Mouse (Mus musculus) hindbrain, embryonic 16.5 days (tissue): ENCODE data around the gene Gm16181. TPM values are rescaled to one million over a fixed set of nuclear protein-coding genes. Genes with fewer than 3 reads are reported as not detected.

Experiments
- ATAC-seq: fragments of 200-750 bp; cut with Nextera tagmentation; 2 replicates; pipeline ENCODE4 v1.8.0; 2017; ENCODE audit warnings: moderate TSS enrichment, moderate library complexity
- H3K27ac ChIP-seq: fragments of 300-500 bp; sonication (generic); 2 replicates; pipeline ENCODE4 v1.5.1; 2014; ENCODE audit warnings: low read depth, mild to moderate bottlenecking, control low read depth, low read length, moderate library complexity
- H3K27me3 ChIP-seq: fragments of 300-500 bp; sonication (generic); replicated peaks from 2 replicates; pipeline ENCODE4 v1.6.1; 2014; ENCODE audit warnings: low read length; ENCODE audit not compliant: control insufficient read depth, insufficient read depth
- H3K36me3 ChIP-seq: fragments of 300-500 bp; sonication (generic); 2 replicates; pipeline ENCODE4 v1.6.1; 2014; ENCODE audit warnings: mild to moderate bottlenecking, low read length, moderate library complexity, mixed read lengths; ENCODE audit not compliant: control insufficient read depth, insufficient read depth
- H3K4me1 ChIP-seq: fragments of 300-500 bp; sonication (generic); 2 replicates; pipeline ENCODE4 v1.6.1; 2014; ENCODE audit warnings: low read depth, low read length; ENCODE audit not compliant: control insufficient read depth, insufficient read depth
- H3K4me2 ChIP-seq: fragments of 300-500 bp; sonication (generic); 2 replicates; pipeline ENCODE4 v1.6.1; 2014; ENCODE audit warnings: mild to moderate bottlenecking, low read length, control low read depth, moderate library complexity
- H3K4me3 ChIP-seq: fragments of 300-500 bp; sonication (generic); 2 replicates; pipeline ENCODE4 v1.5.1; 2014; ENCODE audit warnings: mild to moderate bottlenecking, low read length, control low read depth, moderate library complexity
- H3K9ac ChIP-seq: fragments of 300-500 bp; sonication (generic); 2 replicates; pipeline ENCODE4 v1.6.1; 2014; ENCODE audit warnings: low read depth, mild to moderate bottlenecking, control low read depth, low read length, moderate library complexity
- H3K9me3 ChIP-seq: fragments of 300-500 bp; sonication (generic); 2 replicates; pipeline ENCODE4 v1.6.1; 2014; ENCODE audit warnings: mild to moderate bottlenecking, low read length, moderate library complexity; ENCODE audit not compliant: control insufficient read depth
- WGBS: fragments of 180-500 bp; shearing (Covaris S2); extraction: QIAGEN DNeasy Blood & Tissue Kit; methylation state at CpG from one replicate; pipeline ENCODE4 v1.1.7; 2014; 5-methylcytosine and 5-hydroxymethylcytosine counted together
- polyA plus RNA-seq: library from polyadenylated mRNA; unstranded; fragments of >200 nt; fragmentation: Nextera tagmentation; extraction: Ambion mirVana; gene quantifications from 2 replicates; pipeline ENCODE4 v1.2.1, GENCODE M21; 2015

Gene Gm16181
- polyA plus RNA-seq, 1 experiment from 2014 or later: 0.45 TPM

GRCm38 (mm10) chr17:35250348-35251120 is 29.9 kb downstream of the Gm16181 start:
- Histone ChIP-seq H3K36me3 (peaks cover 78% of the 10 kb centered on the region), H3K27me3 (no peaks in the 10 kb centered on the region), H3K27ac (no peak overlapping the region), H3K9me3 (no peaks in the 10 kb centered on the region), H3K4me1 (peaks cover 10% of the 10 kb centered on the region), H3K9ac (no peak overlapping the region; the same call in none of the 2 replicates), H3K4me3 (no peak overlapping the region), H3K4me2 (no peak overlapping the region)
- no peak for ATAC-seq
- 88% methylated on average over 3 of the region's 3 CpGs for WGBS

GRCm38 (mm10) chr17:35251162-35251719 is 30.6 kb downstream of the Gm16181 start:
- no peak overlapping the region for H3K4me2 ChIP-seq
- 80% methylated on average over 15 of the region's 15 CpGs for WGBS
- ATAC-seq: no peak

GRCm38 (mm10) chr17:35251981-35252380 is 31.3 kb downstream of the Gm16181 start:
- H3K9ac ChIP-seq: no peak overlapping the region
- H3K27me3 ChIP-seq: no peaks in the 10 kb centered on the region
- no peaks in the 10 kb centered on the region; the same call in 1 of the 2 replicates for H3K4me1 ChIP-seq
- no peak for ATAC-seq
- peaks cover 66% of the 10 kb centered on the region for H3K36me3 ChIP-seq
- no peak overlapping the region for H3K4me3 ChIP-seq
- H3K4me2 ChIP-seq: no peak overlapping the region
- no peaks in the 10 kb centered on the region for H3K9me3 ChIP-seq
- no peak overlapping the region for H3K27ac ChIP-seq
- 87% methylated on average over 5 of the region's 5 CpGs for WGBS

More at GRCm38 (mm10) chr17:35251162-35251719, 30.6 kb downstream of the Gm16181 start:
- Histone ChIP-seq H3K4me1 (peaks cover 4% of the 10 kb centered on the region), H3K9me3 (no peaks in the 10 kb centered on the region), H3K4me3 (no peak overlapping the region), H3K27ac (no peak overlapping the region), H3K9ac (no peak overlapping the region), H3K27me3 (no peaks in the 10 kb centered on the region), H3K36me3 (peaks cover 73% of the 10 kb centered on the region)

GRCm38 (mm10) chr17:35252619-35253292 is 32.1 kb downstream of the Gm16181 start:
- Histone ChIP-seq H3K9me3 (no peaks in the 10 kb centered on the region), H3K4me1 (no peaks in the 10 kb centered on the region; the same call in 1 of the 2 replicates), H3K4me2 (no peak overlapping the region), H3K27ac (no peak overlapping the region), H3K4me3 (no peak overlapping the region), H3K27me3 (no peaks in the 10 kb centered on the region), H3K9ac (no peak overlapping the region), H3K36me3 (peaks cover 58% of the 10 kb centered on the region)
- no peak for ATAC-seq
- 84% methylated on average over 18 of the region's 18 CpGs for WGBS

GRCm38 (mm10) chr17:35253293-35254093 is 32.9 kb downstream of the Gm16181 start:
- H3K27ac ChIP-seq: no peak overlapping the region
- no peaks in the 10 kb centered on the region for H3K27me3 ChIP-seq
- H3K4me3 ChIP-seq: no peak overlapping the region
- no peak overlapping the region for H3K4me2 ChIP-seq
- H3K9ac ChIP-seq: no peak overlapping the region
- H3K4me1 ChIP-seq: no peaks in the 10 kb centered on the region; the same call in 1 of the 2 replicates
- H3K9me3 ChIP-seq: no peaks in the 10 kb centered on the region
- no peak; the same call in 1 of the 2 replicates for ATAC-seq
- WGBS: 89% methylated on average over 31 of the region's 32 CpGs
- H3K36me3 ChIP-seq: peaks cover 53% of the 10 kb centered on the region

- Histone ChIP-seq H3K4me3 (no peak overlapping the region), H3K4me2 (no peak overlapping the region), H3K4me1 (no peaks in the 10 kb centered on the region; the same call in 1 of the 2 replicates), H3K27ac (no peak overlapping the region), H3K27me3 (no peaks in the 10 kb centered on the region), H3K9me3 (no peaks in the 10 kb centered on the region), H3K9ac (no peak overlapping the region), H3K36me3 (peaks cover 43% of the 10 kb centered on the region)
- 57% methylated on average over 11 of the region's 11 CpGs for WGBS
- peak; percentile 12 for ATAC-seq
These were observed 33.8 kb downstream of the Gm16181 start for GRCm38 (mm10) chr17:35254241-35255098.

GRCm38 (mm10) chr17:35255301-35255700 is 34.7 kb downstream of the Gm16181 start:
- Histone ChIP-seq H3K27me3 (no peaks in the 10 kb centered on the region), H3K9me3 (no peaks in the 10 kb centered on the region), H3K4me1 (no peaks in the 10 kb centered on the region; the same call in 1 of the 2 replicates), H3K36me3 (peaks cover 35% of the 10 kb centered on the region), H3K9ac (no peak overlapping the region), H3K4me2 (no peak overlapping the region), H3K27ac (no peak overlapping the region), H3K4me3 (no peak overlapping the region)
- 79% methylated on average over 3 of the region's 3 CpGs for WGBS
- no peak for ATAC-seq

- Histone ChIP-seq H3K36me3 (peaks cover 31% of the 10 kb centered on the region), H3K9me3 (no peaks in the 10 kb centered on the region), H3K9ac (no peak overlapping the region), H3K4me1 (no peaks in the 10 kb centered on the region; the same call in 1 of the 2 replicates), H3K27me3 (no peaks in the 10 kb centered on the region), H3K4me3 (no peak overlapping the region), H3K27ac (no peak overlapping the region), H3K4me2 (no peak overlapping the region)
- 70% methylated on average over 4 of the region's 4 CpGs for WGBS
- no peak for ATAC-seq
These were observed 35.1 kb downstream of the Gm16181 start for GRCm38 (mm10) chr17:35255704-35256103.
